Mouse (Mus musculus) hindbrain, embryonic 11.5 days (tissue): ENCODE results near the gene Cep85l. TPM values are rescaled to one million over a fixed set of nuclear protein-coding genes. Genes with fewer than 3 reads are reported as not detected.

ENCODE experiments used
- ATAC-seq: fragments of 200-750 bp; cut with Nextera tagmentation; 2 replicates; pipeline ENCODE4 v1.8.0; 2017; ENCODE audit warnings: mild to moderate bottlenecking, moderate TSS enrichment, moderate library complexity; ENCODE audit not compliant: low FRiP score
- DNase-seq: peaks from one replicate; pipeline ENCODE4 v3.0.0-alpha.2; 2015; ENCODE audit warnings: low spot score
- H3K27ac ChIP-seq: fragments of 300-500 bp; sonication (generic); 2 replicates; pipeline ENCODE4 v1.5.1; 2014; ENCODE audit warnings: mild to moderate bottlenecking, low read depth, low read length
- H3K27me3 ChIP-seq: fragments of 300-500 bp; sonication (generic); 2 replicates; pipeline ENCODE4 v1.6.1; 2014; ENCODE audit warnings: mild to moderate bottlenecking, low read length, moderate library complexity, mixed read lengths; ENCODE audit not compliant: control insufficient read depth, insufficient read depth
- H3K36me3 ChIP-seq: fragments of 300-500 bp; sonication (generic); 2 replicates; pipeline ENCODE4 v1.6.1; 2014; ENCODE audit warnings: mild to moderate bottlenecking, low read length, moderate library complexity, mixed read lengths; ENCODE audit not compliant: control insufficient read depth, insufficient read depth
- H3K4me1 ChIP-seq: fragments of 300-500 bp; sonication (generic); replicated peaks from 2 replicates; pipeline ENCODE4 v1.6.1; 2014; ENCODE audit warnings: low read length, mixed read lengths; ENCODE audit not compliant: control insufficient read depth, insufficient read depth
- H3K4me2 ChIP-seq: fragments of 300-500 bp; sonication (generic); replicated peaks from 2 replicates; pipeline ENCODE4 v1.6.1; 2014; ENCODE audit warnings: mild to moderate bottlenecking, low read depth, low read length
- H3K4me3 ChIP-seq: fragments of 300-500 bp; sonication (generic); 2 replicates; pipeline ENCODE4 v1.5.1; 2014; ENCODE audit warnings: low read depth, low read length
- H3K9ac ChIP-seq: fragments of 300-500 bp; sonication (generic); 2 replicates; pipeline ENCODE4 v1.6.1; 2014; ENCODE audit warnings: low read depth, low read length
- H3K9me3 ChIP-seq: fragments of 300-500 bp; sonication (generic); 2 replicates; pipeline ENCODE4 v1.6.1; 2016; ENCODE audit warnings: low read length; ENCODE audit not compliant: control insufficient read depth
- WGBS: fragments of 180-500 bp; shearing (Covaris S2); extraction: QIAGEN DNeasy Blood & Tissue Kit; methylation state at CpG from one replicate; pipeline ENCODE4 v1.1.7; 2014; 5-methylcytosine and 5-hydroxymethylcytosine counted together
- polyA plus RNA-seq: library from polyadenylated mRNA; unstranded; fragments of >200 nt; fragmentation: Nextera tagmentation; extraction: Ambion mirVana; gene quantifications from 2 replicates; pipeline ENCODE4 v1.2.1, GENCODE M21; 2014

Cep85l gene
- polyA plus RNA-seq, 1 experiment from 2014 or later, result 13.0 TPM

DNA sequence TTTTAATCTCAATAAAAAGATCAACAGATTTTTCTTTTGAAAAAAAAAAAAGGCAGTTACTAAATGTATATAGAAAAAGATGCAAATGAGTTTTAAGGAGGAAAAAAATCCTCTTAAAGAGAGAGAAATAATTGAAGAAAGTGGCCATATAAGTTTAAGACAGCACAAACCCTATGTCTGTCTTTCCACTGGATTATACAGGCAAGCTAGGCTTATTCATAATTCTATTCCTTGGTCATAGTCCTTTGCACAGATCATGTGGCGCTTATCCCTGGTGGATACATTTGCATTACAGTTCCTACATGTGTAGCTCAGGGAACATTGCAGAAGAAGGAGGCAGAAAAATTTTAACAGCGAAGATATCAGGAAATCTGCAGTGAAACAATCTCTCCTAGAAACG lies 73.1 kb downstream of the Cep85l start:
- H3K36me3 ChIP-seq, result no peaks in the 10 kb centered on the region
- 89% methylated on average over 3 of the region's 3 CpGs for WGBS
- no peaks in the 10 kb centered on the region for H3K9me3 ChIP-seq
- DNase-seq, result no peak
- H3K4me2 ChIP-seq, result no peak overlapping the region
- no peaks in the 10 kb centered on the region for H3K4me1 ChIP-seq
- no peaks in the 10 kb centered on the region for H3K27me3 ChIP-seq
- no peak overlapping the region for H3K27ac ChIP-seq
- no peak for ATAC-seq
- H3K4me3 ChIP-seq, result no peak overlapping the region
- no peak overlapping the region for H3K9ac ChIP-seq

DNA sequence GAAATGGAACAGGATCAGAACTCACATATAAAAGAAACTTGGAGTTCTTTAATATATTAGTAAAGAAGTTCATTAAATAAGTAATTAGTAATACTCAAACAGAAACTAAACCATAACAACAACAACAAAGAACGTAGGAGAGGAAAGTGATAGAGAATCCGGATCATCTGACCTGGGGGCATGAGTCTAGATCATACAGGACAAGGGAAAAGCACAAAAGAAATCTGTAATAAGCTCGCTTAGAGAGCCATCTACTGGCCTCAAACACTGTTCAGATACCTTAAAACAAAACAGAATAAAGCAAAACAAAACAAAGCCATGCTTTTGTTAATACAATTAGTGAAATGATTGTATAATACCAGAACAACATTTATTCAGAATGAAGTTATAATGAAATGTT lies 73.9 kb downstream of the Cep85l start:
- Histone ChIP-seq H3K4me2 (no peak overlapping the region), H3K27me3 (no peaks in the 10 kb centered on the region), H3K27ac (no peak overlapping the region), H3K36me3 (no peaks in the 10 kb centered on the region), H3K4me3 (no peak overlapping the region), H3K4me1 (no peaks in the 10 kb centered on the region), H3K9ac (no peak overlapping the region), H3K9me3 (no peaks in the 10 kb centered on the region)
- peak; percentile 45; the same call in 1 of the 2 replicates for ATAC-seq
- DNase-seq, result no peak
- 50% methylated on average over 3 of the region's 3 CpGs for WGBS

DNA sequence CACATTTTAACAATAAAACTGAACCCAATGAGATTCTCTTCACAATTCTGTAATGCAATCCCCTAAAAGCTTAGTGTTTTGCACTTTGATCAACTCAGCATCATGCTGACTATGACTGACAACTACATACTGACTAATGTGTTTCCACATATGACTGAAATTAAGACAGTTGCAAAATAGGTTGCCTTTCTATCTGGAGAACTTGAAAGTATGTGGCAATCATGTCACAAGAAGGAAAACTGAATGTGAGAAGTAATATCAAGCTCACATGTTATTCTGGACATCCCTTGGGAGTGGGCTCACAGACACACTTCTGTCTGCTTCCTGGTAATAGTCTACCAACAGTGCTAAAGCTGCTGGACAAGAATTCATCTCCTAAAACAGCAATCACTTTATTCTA lies 94.6 kb downstream of the Cep85l start:
- H3K27ac ChIP-seq, result no peak overlapping the region
- ATAC-seq (no peak), DNase-seq (no peak)
- H3K36me3 ChIP-seq, result no peaks in the 10 kb centered on the region
- H3K4me1 ChIP-seq, result no peaks in the 10 kb centered on the region
- no peak overlapping the region for H3K4me3 ChIP-seq
- H3K9me3 ChIP-seq, result no peaks in the 10 kb centered on the region
- H3K4me2 ChIP-seq, result no peak overlapping the region
- no peak overlapping the region for H3K9ac ChIP-seq
- no peaks in the 10 kb centered on the region for H3K27me3 ChIP-seq

DNA sequence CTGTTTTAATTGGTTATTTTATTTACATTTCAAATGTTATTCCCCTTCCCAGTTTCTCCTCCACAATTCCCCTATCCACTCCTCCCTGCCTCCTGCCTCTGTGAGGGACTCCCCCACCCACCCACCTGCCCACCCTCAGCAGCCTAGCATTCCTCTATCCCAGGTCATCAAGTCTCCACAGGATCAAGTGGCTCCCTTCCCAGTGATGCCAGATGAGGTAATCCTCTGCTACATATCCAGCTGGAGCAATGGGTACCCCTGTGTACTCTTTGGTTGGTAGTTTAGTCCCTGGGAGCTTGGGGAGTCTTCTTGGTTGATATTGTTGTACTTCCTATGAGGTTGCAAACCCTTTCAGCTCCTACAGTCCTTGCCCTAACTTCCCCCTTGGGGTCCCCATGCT lies 107.5 kb downstream of the Cep85l start:
- H3K4me3 ChIP-seq, result no peak overlapping the region
- H3K4me2 ChIP-seq, result no peak overlapping the region
- H3K36me3 ChIP-seq, result no peaks in the 10 kb centered on the region
- H3K9ac ChIP-seq, result no peak overlapping the region
- DNase-seq (no peak), ATAC-seq (no peak)
- no peak overlapping the region for H3K27ac ChIP-seq
- H3K27me3 ChIP-seq, result no peaks in the 10 kb centered on the region
- H3K9me3 ChIP-seq, result no peaks in the 10 kb centered on the region
- no peaks in the 10 kb centered on the region for H3K4me1 ChIP-seq

DNA sequence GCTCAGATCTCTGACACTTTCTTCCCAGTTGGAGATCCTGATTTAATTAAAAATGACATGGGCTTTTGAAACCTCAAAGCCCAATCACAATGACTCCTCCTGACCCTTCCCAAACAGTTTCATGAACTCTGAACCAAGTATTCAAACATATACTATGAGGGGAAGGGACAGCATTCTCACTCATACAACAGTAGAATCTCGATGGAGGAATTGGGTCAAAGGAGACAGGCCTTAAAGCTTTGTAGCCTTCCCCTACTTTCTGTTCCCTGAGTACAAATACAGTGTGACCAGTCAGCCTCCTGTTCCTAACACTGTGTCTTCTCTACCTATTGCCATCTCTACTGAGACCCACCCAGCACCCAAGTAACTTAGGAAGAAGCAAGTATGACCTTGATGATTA lies 117.7 kb downstream of the Cep85l start:
- Histone ChIP-seq H3K4me1 (no peaks in the 10 kb centered on the region), H3K36me3 (no peaks in the 10 kb centered on the region), H3K9me3 (no peaks in the 10 kb centered on the region), H3K27me3 (no peaks in the 10 kb centered on the region), H3K4me2 (no peak overlapping the region), H3K27ac (no peak overlapping the region), H3K4me3 (no peak overlapping the region), H3K9ac (no peak overlapping the region)
- DNase-seq, result no peak
- WGBS, result 31% methylated on average over 1 of the region's 1 CpGs
- ATAC-seq, result no peak

DNA sequence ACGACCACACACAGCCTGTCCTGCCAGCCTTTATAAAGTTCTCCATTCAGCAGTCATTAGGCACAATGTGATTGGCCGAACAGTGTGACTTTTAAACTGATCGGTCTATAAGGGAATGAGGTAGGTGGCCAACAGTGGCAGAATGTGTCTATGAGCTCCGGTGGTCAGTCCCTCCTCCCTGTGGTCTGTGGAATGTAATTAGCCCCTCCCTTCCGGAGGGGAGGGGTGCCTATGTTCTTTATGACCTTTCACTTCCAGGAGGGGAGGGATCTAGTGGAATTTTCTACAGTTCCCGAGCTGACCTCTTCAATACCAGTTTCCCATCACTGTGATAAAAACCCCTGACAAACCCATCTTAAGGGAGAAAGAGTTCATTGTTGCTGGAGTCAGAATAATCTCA lies 144.4 kb downstream of the Cep85l start:
- no peak overlapping the region for H3K9ac ChIP-seq
- H3K4me2 ChIP-seq, result no peak overlapping the region
- WGBS, result 73% methylated on average over 6 of the region's 6 CpGs
- no peak overlapping the region for H3K27ac ChIP-seq
- DNase-seq (no peak), ATAC-seq (no peak)
- no peaks in the 10 kb centered on the region for H3K36me3 ChIP-seq
- H3K27me3 ChIP-seq, result no peaks in the 10 kb centered on the region
- no peak overlapping the region for H3K4me3 ChIP-seq
- no peaks in the 10 kb centered on the region for H3K4me1 ChIP-seq
- no peaks in the 10 kb centered on the region for H3K9me3 ChIP-seq

DNA sequence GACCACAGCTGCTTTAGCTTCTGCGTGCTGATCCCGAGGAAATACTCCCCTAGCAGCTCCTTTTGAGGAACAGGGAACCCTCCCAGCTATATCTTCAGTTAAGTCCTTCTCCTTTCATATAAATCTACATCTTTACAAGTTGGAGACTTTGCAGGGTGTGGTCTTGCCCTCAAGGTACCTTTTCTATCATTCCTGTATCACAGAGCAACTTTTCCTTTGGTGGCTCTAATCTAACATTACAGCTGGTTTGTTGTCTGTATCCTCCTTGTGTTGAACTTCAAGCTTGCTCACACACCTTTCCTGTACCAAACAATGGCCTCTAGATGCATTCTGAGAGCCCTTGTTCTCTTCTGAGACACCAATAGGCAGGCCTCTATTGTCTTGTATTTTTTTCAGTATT lies 145.1 kb downstream of the Cep85l start:
- WGBS, result 92% methylated on average over 2 of the region's 2 CpGs
- no peaks in the 10 kb centered on the region for H3K4me1 ChIP-seq
- no peak for ATAC-seq

DNA sequence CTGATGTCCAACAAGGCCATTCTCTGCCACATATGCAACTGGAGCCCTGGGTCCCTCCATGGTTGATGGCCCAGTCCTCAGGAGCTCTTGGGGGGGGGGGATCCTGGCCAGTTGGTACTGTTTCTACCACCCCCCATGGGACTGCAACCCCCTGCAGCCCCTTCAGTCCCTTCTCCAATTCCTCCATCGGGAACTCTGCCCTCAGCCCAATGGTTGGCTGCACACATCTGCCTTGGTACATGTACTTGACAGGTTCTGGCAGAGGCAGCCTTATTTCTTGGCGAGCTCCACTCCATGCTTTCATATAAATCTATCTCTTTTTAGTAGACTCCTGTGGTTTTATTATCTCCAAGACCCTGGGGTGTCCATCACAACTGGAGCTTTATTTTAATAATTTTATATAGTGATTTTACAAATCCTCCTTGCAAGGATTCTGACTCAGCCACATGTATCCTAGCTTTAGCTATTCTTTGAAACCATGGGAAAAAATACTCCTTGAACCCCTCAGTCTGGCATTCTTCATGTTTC lies 145.6 kb downstream of the Cep85l start:
- WGBS, result 79% methylated on average over 2 of the region's 2 CpGs
- Histone ChIP-seq H3K27ac (no peak overlapping the region), H3K27me3 (no peaks in the 10 kb centered on the region), H3K4me2 (no peak overlapping the region), H3K4me3 (no peak overlapping the region), H3K36me3 (no peaks in the 10 kb centered on the region), H3K9me3 (no peaks in the 10 kb centered on the region), H3K4me1 (no peaks in the 10 kb centered on the region), H3K9ac (no peak overlapping the region)
- DNase-seq (no peak), ATAC-seq (no peak)

More for the DNA sequence above, 145.1 kb downstream of the Cep85l start:
- no peaks in the 10 kb centered on the region for H3K36me3 ChIP-seq
- no peaks in the 10 kb centered on the region for H3K9me3 ChIP-seq
- no peak for DNase-seq
- H3K4me2 ChIP-seq, result no peak overlapping the region
- no peak overlapping the region for H3K9ac ChIP-seq
- no peak overlapping the region for H3K4me3 ChIP-seq
- H3K27me3 ChIP-seq, result no peaks in the 10 kb centered on the region
- no peak overlapping the region for H3K27ac ChIP-seq

DNA sequence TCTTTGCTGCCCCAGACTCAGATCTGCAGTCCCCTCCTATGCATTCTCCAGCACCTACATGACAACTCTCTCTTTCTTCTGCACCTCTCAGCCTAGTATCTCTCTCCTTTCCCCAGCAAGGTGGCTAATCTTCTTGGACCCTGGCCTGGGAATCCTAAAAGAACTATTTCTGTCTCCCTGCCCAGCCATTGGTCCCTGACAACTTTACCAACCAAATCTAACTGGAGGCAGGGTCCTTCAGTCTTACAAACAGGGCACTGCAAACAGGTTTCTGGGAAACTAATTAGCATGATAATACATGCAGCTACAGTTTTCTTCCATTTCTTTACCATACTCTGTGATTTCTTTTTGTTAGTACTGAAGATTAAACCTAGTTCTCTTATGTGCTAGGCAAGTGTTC lies 148.9 kb downstream of the Cep85l start:
- H3K9me3 ChIP-seq, result no peaks in the 10 kb centered on the region
- no peaks in the 10 kb centered on the region for H3K27me3 ChIP-seq
- H3K27ac ChIP-seq, result no peak overlapping the region
- DNase-seq, result no peak
- H3K4me3 ChIP-seq, result no peak overlapping the region
- no peaks in the 10 kb centered on the region for H3K36me3 ChIP-seq
- H3K4me2 ChIP-seq, result no peak overlapping the region
- H3K9ac ChIP-seq, result no peak overlapping the region
- no peaks in the 10 kb centered on the region for H3K4me1 ChIP-seq
- ATAC-seq, result no peak
